Mouse (Mus musculus) heart, embryonic 10.5 days (tissue): ENCODE measurements around the gene Nmrk1. TPM values are rescaled to one million over a fixed set of nuclear protein-coding genes. Genes with fewer than 3 reads are reported as not detected.

ENCODE experiments used
- DNase-seq: peaks from one replicate; pipeline ENCODE4 v3.0.0-alpha.2; 2017; ENCODE audit warnings: low spot score
- H3K27ac ChIP-seq: fragments of 300-500 bp; sonication (generic); 2 replicates; pipeline ENCODE4 v1.5.1; 2016; ENCODE audit warnings: mild to moderate bottlenecking
- H3K27me3 ChIP-seq: fragments of 300-500 bp; sonication (generic); 2 replicates; pipeline ENCODE4 v1.6.1; 2016; ENCODE audit warnings: mild to moderate bottlenecking; ENCODE audit not compliant: poor library complexity, insufficient read depth, severe bottlenecking
- H3K36me3 ChIP-seq: fragments of 300-500 bp; sonication (generic); 2 replicates; pipeline ENCODE4 v1.6.1; 2016; ENCODE audit warnings: mild to moderate bottlenecking, moderate library complexity
- H3K4me1 ChIP-seq: fragments of 300-500 bp; sonication (generic); 2 replicates; pipeline ENCODE4 v1.6.1; 2016; ENCODE audit warnings: mild to moderate bottlenecking
- H3K4me3 ChIP-seq: fragments of 300-500 bp; sonication (generic); 2 replicates; pipeline ENCODE4 v1.5.1; 2016; ENCODE audit warnings: mild to moderate bottlenecking, moderate library complexity
- H3K9me3 ChIP-seq: fragments of 300-500 bp; sonication (generic); 2 replicates; pipeline ENCODE4 v1.6.1; 2016; ENCODE audit warnings: mild to moderate bottlenecking, moderate library complexity
- WGBS: fragments of 180-500 bp; shearing (Covaris S2); methylation state at CpG from one replicate; pipeline ENCODE4 v1.1.7; 2016; 5-methylcytosine and 5-hydroxymethylcytosine counted together
- polyA plus RNA-seq: library from polyadenylated mRNA; unstranded; fragments of >200 nt; fragmentation: Nextera tagmentation; extraction: Ambion mirVana; gene quantifications from 2 replicates; pipeline ENCODE4 v1.2.1, GENCODE M21; 2016

The Nmrk1 gene
- polyA plus RNA-seq, 1 experiment from 2014 or later: 6.7 TPM

- 51% methylated on average over 1 of the region's 1 CpGs for WGBS
- H3K9me3 ChIP-seq: no peaks in the 10 kb centered on the region
- no peaks in the 10 kb centered on the region for H3K27me3 ChIP-seq
- no peak overlapping the region for H3K4me3 ChIP-seq
- H3K27ac ChIP-seq: no peak overlapping the region
- DNase-seq: no peak
- no peaks in the 10 kb centered on the region for H3K4me1 ChIP-seq
- no peaks in the 10 kb centered on the region for H3K36me3 ChIP-seq
Observed at GRCm38 (mm10) chr19:18661683-18662082, 29.9 kb downstream of the Nmrk1 start.

DNA sequence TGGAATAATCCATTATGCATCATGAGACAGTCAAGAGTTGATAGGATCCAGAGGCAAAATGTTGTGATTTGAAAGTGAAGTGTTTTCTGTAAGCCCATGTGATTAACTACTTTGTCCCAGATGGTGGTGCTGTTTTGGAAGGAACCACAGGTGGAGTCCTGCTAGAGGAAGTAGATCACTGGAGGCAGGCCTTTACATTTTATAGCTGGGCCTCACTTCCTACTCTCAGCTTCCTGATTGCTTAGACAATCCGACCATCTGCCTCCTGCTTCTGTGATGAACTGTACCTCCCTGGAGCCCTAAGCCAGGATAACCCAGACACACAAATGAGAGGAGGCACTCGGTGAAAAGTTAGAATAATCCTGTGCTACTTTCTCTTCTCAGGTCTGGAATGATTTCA, 32.2 kb downstream of the Nmrk1 start:
- Histone ChIP-seq H3K4me1 (no peaks in the 10 kb centered on the region), H3K27ac (no peak overlapping the region), H3K36me3 (no peaks in the 10 kb centered on the region), H3K27me3 (no peaks in the 10 kb centered on the region), H3K9me3 (no peaks in the 10 kb centered on the region), H3K4me3 (no peak overlapping the region)
- 59% methylated on average over 2 of the region's 2 CpGs for WGBS
- no peak for DNase-seq

DNA sequence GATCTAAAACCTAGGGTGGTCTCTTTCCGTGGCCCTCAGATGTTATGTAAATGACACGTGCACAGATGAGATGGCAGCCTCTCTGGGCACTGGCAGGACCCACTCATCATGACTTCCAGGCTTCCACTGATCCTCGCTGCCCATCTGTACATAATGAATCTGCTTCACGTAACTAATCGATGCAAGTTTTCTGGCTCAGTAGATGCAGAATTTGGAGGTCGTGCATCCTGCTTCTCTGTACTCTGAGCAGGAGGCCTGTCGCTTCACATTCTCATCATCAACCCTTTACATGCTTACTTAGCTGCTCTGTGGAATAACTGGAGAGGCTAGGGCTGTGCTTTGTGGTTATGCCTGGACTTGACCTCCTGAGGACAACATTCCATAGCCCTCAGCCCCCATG, 35.2 kb downstream of the Nmrk1 start:
- Histone ChIP-seq H3K4me1 (peaks cover 9% of the 10 kb centered on the region; the same call in 1 of the 2 replicates), H3K27ac (no peak overlapping the region), H3K4me3 (no peak overlapping the region), H3K36me3 (no peaks in the 10 kb centered on the region), H3K27me3 (no peaks in the 10 kb centered on the region), H3K9me3 (no peaks in the 10 kb centered on the region)
- 87% methylated on average over 7 of the region's 7 CpGs for WGBS
- DNase-seq: no peak

DNA sequence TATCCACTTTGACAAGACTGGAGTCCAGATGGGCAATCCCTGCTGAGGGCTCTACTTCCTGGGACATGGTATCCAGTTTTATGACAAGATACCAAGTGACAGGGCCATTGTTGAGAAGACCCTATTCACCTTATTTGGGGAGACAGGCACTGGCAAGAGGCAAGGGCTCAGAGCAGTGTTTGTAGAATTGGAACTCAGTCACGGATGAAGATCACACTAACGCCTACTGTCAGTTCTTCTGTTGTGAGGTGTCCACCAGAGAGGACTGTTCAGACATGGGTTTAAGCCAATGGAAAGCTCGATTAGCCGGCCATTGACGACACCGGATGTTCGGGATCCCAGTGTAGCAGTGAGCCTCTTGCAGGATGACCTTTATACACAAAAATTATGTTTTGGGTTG, 37.8 kb downstream of the Nmrk1 start:
- DNase-seq: no peak
- H3K4me1 ChIP-seq: peaks cover 24% of the 10 kb centered on the region
- no peaks in the 10 kb centered on the region for H3K27me3 ChIP-seq
- H3K9me3 ChIP-seq: no peaks in the 10 kb centered on the region
- H3K27ac ChIP-seq: no peak overlapping the region
- 93% methylated on average over 7 of the region's 7 CpGs for WGBS
- no peak overlapping the region for H3K4me3 ChIP-seq
- H3K36me3 ChIP-seq: no peaks in the 10 kb centered on the region

DNA sequence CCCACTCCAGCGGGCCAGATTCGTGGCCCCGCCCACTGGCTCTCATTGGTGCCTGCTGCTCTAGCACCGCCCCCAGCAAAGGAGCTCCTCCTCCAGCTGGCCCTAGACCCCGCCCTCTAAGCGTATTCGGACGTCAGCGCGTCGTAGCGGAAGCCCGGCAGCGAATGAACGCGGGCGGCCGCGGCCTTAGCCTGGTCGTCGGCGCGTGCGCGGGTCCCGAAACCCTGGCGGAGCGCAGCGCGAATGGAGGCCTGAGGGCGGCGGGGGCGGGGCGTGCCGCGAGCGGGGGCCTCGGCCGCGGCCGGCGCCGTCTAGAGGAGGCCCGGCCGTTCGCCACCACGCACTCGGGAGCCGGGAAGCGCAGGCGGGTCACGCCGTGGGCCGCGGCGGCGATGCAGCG, 38.9 kb downstream of the Nmrk1 start, which contains the start of gene Carnmt1:
Gene Carnmt1 (plus strand): TSS at position 157 of the 400 bp plus-strand sequence.
- WGBS: under 1% methylated on average over 55 of the region's 58 CpGs
- no peaks in the 10 kb centered on the region for H3K9me3 ChIP-seq
- H3K27me3 ChIP-seq: no peaks in the 10 kb centered on the region
- peak within 1 kb of the TSS; percentile 96 for H3K27ac ChIP-seq
- DNase-seq: peak; percentile 99
- peaks cover 24% of the 10 kb centered on the region for H3K4me1 ChIP-seq
- no peaks in the 10 kb centered on the region for H3K36me3 ChIP-seq
- H3K4me3 ChIP-seq: peak within 1 kb of the TSS; percentile 87

DNA sequence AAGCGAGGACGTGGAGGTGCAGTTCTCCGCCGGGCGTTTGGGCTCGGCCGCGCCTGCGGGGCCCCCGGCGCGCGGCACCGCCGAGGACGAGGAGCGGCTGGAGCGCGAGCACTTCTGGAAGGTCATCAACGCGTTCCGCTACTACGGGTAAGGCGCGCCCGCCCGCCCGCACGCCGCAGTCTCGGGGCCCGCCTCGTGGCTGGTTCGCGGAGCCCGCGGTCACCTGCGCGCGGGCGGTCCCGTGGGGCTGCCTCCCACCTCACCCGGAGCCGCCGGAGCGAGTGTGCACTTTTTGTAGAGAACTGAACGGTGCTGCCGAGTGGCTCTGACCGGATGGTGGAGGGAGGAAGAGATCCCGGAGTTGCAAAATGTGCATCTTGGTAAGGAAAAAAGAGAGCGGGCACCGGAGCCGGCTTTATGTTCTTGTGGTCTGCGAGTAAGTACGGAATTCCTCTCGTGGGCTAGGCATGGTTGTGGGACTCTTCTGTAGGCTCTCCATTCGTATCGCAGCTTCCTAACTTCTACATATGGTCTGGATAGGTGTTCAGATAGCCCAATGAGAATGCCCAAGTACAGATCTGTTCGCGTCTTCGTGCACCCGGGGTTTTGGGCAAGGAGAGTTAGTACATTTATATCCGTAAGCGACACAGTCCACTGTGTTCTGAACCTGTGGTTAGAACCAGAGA, 39.4 kb downstream of the Nmrk1 start:
- H3K4me3 ChIP-seq: peak overlapping the region; percentile 87
- no peaks in the 10 kb centered on the region for H3K36me3 ChIP-seq
- peak overlapping the region; percentile 96 for H3K27ac ChIP-seq
- peak; percentile 84 for DNase-seq
- no peaks in the 10 kb centered on the region for H3K27me3 ChIP-seq
- under 1% methylated on average over 64 of the region's 64 CpGs for WGBS
- H3K9me3 ChIP-seq: no peaks in the 10 kb centered on the region
- peaks cover 24% of the 10 kb centered on the region for H3K4me1 ChIP-seq

DNA sequence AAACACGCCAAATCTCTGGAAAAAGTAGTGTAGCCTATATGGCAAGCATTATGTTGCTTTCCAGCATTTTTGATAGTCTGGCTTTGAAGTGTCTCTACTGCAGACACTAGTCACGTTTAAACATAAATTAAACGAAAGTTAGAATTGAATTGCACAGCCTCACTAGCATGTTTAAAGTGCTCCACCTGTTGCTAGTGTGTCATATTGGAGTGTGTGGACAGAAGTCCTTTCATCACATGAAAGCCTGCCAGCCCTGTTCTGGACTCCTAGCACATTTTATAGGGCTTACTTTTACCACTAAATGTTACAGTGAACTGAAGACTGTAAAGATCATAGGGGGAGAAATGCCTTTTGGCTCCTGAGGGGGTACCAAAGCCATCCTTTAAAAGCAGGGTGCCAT, 40.7 kb downstream of the Nmrk1 start:
- Histone ChIP-seq H3K27me3 (no peaks in the 10 kb centered on the region), H3K9me3 (no peaks in the 10 kb centered on the region)
- 63% methylated on average over 3 of the region's 3 CpGs for WGBS

GRCm38 (mm10) chr19:18673116-18673515, 41.4 kb downstream of the Nmrk1 start:
- H3K9me3 ChIP-seq: no peaks in the 10 kb centered on the region
- DNase-seq: no peak
- H3K27ac ChIP-seq: no peak overlapping the region
- H3K36me3 ChIP-seq: no peaks in the 10 kb centered on the region
- H3K4me3 ChIP-seq: peak overlapping the region; percentile 87
- WGBS: 28% methylated on average over 4 of the region's 4 CpGs
- H3K27me3 ChIP-seq: no peaks in the 10 kb centered on the region
- H3K4me1 ChIP-seq: peaks cover 24% of the 10 kb centered on the region

More for the DNA sequence above, 40.7 kb downstream of the Nmrk1 start:
- Histone ChIP-seq H3K4me3 (peak overlapping the region; percentile 87), H3K4me1 (peaks cover 24% of the 10 kb centered on the region), H3K36me3 (no peaks in the 10 kb centered on the region), H3K27ac (no peak overlapping the region)
- DNase-seq: no peak

DNA sequence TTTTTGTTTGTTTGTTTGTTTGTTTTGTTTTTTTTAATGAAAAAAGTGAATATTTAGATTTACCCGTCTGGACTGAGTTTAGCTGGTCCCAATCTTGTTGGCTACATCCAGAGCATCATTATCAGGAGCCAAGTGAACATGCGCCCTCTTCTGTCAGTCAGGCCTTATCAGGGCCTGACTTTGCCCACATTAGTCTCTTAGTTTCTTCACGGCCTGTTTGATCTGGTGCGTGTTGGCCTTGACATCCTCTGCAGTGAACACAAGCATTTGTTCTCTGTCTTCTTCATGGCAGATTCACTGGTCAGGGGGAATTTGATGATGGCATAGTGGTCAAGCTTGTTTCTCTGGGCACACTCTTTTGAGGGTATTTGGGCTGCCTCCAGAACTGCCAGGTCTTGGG, 50.4 kb downstream of the Nmrk1 start:
- Histone ChIP-seq H3K27me3 (no peaks in the 10 kb centered on the region), H3K9me3 (no peaks in the 10 kb centered on the region), H3K27ac (no peak overlapping the region), H3K4me3 (no peak overlapping the region), H3K36me3 (peaks cover 23% of the 10 kb centered on the region), H3K4me1 (no peaks in the 10 kb centered on the region)
- no peak for DNase-seq
- 46% methylated on average over 4 of the region's 4 CpGs for WGBS

GRCm38 (mm10) chr19:18687556-18687955, 55.8 kb downstream of the Nmrk1 start:
- no peak overlapping the region for H3K27ac ChIP-seq
- peak; percentile 76 for DNase-seq
- 79% methylated on average over 3 of the region's 3 CpGs for WGBS

GRCm38 (mm10) chr19:18692176-18692575, 60.4 kb downstream of the Nmrk1 start:
- WGBS: 35% methylated on average over 3 of the region's 3 CpGs
- H3K4me1 ChIP-seq: no peaks in the 10 kb centered on the region
- H3K27me3 ChIP-seq: no peaks in the 10 kb centered on the region
- H3K4me3 ChIP-seq: no peak overlapping the region
- DNase-seq: no peak
- no peaks in the 10 kb centered on the region for H3K9me3 ChIP-seq
- H3K36me3 ChIP-seq: peaks cover 17% of the 10 kb centered on the region
- H3K27ac ChIP-seq: no peak overlapping the region; the same call in 1 of the 2 replicates

More at GRCm38 (mm10) chr19:18687556-18687955, 55.8 kb downstream of the Nmrk1 start:
- Histone ChIP-seq H3K4me1 (no peaks in the 10 kb centered on the region), H3K9me3 (no peaks in the 10 kb centered on the region), H3K4me3 (no peak overlapping the region), H3K36me3 (peaks cover 3% of the 10 kb centered on the region), H3K27me3 (no peaks in the 10 kb centered on the region)

DNA sequence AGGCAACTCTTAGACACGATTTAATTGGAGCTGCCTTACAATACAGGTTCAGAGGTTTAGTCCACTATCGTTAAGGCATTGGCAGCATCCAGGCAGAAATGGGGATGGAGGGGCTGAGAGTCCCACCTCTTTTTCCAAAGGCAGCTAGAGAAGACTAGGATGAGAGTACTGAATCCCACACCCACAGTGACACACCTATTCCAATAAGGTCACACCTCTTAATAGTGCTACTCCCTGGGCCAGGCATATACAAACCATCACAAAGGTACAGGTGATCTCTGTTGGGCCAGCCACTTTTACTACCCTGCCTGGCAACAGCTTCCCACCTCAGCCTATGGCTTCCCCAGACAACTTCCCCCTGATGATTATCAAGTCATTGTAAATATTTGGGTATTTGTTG, 61.0 kb downstream of the Nmrk1 start:
- Histone ChIP-seq H3K4me3 (no peak overlapping the region), H3K36me3 (peaks cover 18% of the 10 kb centered on the region), H3K27ac (peak overlapping the region; percentile 22; the same call in 1 of the 2 replicates), H3K27me3 (no peaks in the 10 kb centered on the region), H3K9me3 (no peaks in the 10 kb centered on the region), H3K4me1 (no peaks in the 10 kb centered on the region)
- DNase-seq: no peak
- 83% methylated on average over 2 of the region's 2 CpGs for WGBS

- no peak overlapping the region for H3K27ac ChIP-seq
- DNase-seq: no peak
- H3K9me3 ChIP-seq: no peaks in the 10 kb centered on the region
- no peaks in the 10 kb centered on the region for H3K4me1 ChIP-seq
- WGBS: 94% methylated on average over 3 of the region's 3 CpGs
- no peak overlapping the region for H3K4me3 ChIP-seq
- H3K27me3 ChIP-seq: no peaks in the 10 kb centered on the region
- peaks cover 22% of the 10 kb centered on the region for H3K36me3 ChIP-seq
Observed at GRCm38 (mm10) chr19:18695116-18695515, 63.4 kb downstream of the Nmrk1 start.

- Histone ChIP-seq H3K4me3 (no peak overlapping the region), H3K36me3 (peaks cover 22% of the 10 kb centered on the region), H3K4me1 (no peaks in the 10 kb centered on the region), H3K27ac (no peak overlapping the region), H3K27me3 (no peaks in the 10 kb centered on the region), H3K9me3 (no peaks in the 10 kb centered on the region)
- 58% methylated on average over 1 of the region's 1 CpGs for WGBS
- no peak for DNase-seq
Observed at GRCm38 (mm10) chr19:18695552-18695951, 63.8 kb downstream of the Nmrk1 start.
